Mouse (Mus musculus): ENCODE results near the gene Elmo3.
A peak's percentile ranks its signal among the peaks of the same experiment; 100 is the strongest.

- peak; percentile 64 for TF ChIP-seq CTCF (IDR thresholded peaks at IDR 0.05)
- no peak for TF ChIP-seq EP300 (IDR thresholded peaks at IDR 0.05)
These were observed 26.5 kb upstream of the Elmo3 start for GRCm38 (mm10) chr8:105278911-105279334.
